Mouse (Mus musculus) megakaryocyte, embryonic 14.5 days (primary cell): ENCODE measurements around the gene Wdr35. TPM values are rescaled to one million over a fixed set of nuclear protein-coding genes. Genes with fewer than 3 reads are reported as not detected.
"Not testable (repeated sequence)": the region's sequence is repeated elsewhere in the genome, so short reads cannot be mapped to it uniquely, and the experiment has no call there.

Experiments
- H3K27me3 ChIP-seq: replicated peaks from 2 replicates; pipeline ENCODE3; 2012; ENCODE audit warnings: inconsistent platforms
- H3K36me3 ChIP-seq: replicated peaks from 2 replicates; pipeline ENCODE3; 2012; ENCODE audit warnings: low read length, inconsistent platforms, mixed read lengths
- H3K4me1 ChIP-seq: 2 replicates; pipeline ENCODE4 v1.6.1; 2012; ENCODE audit warnings: inconsistent platforms
- H3K4me3 ChIP-seq: replicated peaks from 2 replicates; pipeline ENCODE3; 2012; ENCODE audit warnings: moderate library complexity, mild to moderate bottlenecking, inconsistent platforms
- H3K9me3 ChIP-seq: 2 replicates; pipeline ENCODE4 v1.6.1; 2012; ENCODE audit warnings: inconsistent platforms
- FLI1 ChIP-seq: IDR thresholded peaks from 2 replicates; pipeline ENCODE4 v1.6.1; 2012; ENCODE audit warnings: low read length, inconsistent platforms, mixed read lengths
- GATA1 ChIP-seq: IDR thresholded peaks from 3 replicates; pipeline ENCODE4 v1.6.1; 2012; ENCODE audit warnings: mixed read lengths, low read length, inconsistent platforms, borderline replicate concordance
- polyA plus RNA-seq: library from polyadenylated mRNA; stranded (reverse); fragments of >175 nt; gene quantifications from 2 replicates; pipeline ENCODE4 v1.2.3, GENCODE M21; 2012; ENCODE audit warnings: low replicate concordance; ENCODE audit not compliant: insufficient read depth

Gene Wdr35
- 0.08 TPM in 1 of 2 replicates, not detected in the other for polyA plus RNA-seq

DNA sequence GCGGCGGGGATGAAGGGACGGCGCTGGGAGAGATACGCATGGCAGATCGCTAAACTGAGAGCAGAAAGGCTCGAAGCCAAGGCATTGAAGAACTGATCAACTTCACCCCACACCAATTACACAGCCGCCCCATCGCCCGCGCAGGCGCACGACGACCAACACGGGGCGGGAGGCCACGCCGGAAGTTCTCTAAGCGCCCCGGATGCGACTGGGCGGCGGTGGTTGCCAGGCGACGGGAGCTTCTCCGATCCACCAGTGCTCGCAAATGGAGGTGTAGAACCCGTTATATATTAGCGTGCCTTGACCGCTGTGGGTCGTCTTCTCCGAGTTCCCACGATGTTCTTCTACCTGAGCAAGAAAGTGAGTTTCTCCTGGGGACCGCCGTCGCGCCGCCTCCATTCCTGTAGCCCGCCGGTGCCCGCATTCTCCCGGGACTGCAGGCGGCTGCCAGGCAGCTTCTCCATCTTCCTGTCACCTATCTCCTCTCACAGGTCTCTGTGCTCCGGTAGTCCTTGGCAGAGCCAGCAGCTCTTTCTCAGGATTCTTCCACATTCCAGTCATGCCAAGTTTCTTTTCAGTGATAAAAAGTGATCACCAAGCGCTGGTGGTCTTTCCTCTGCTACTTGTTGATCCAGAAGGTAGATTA lies at the start of gene Wdr35:
Gene Wdr35 (plus strand): TSS at position 73 of the 646 bp plus-strand sequence.
- H3K9me3 ChIP-seq: peaks cover 4% of the 10 kb centered on the region
- peaks cover 19% of the 10 kb centered on the region for H3K4me1 ChIP-seq
- TF ChIP-seq FLI1 (no peak), GATA1 (no peak)
- H3K4me3 ChIP-seq: peak within 1 kb of the TSS; percentile 94
- peaks cover 38% of the 10 kb centered on the region for H3K27me3 ChIP-seq
- no peaks in the 10 kb centered on the region for H3K36me3 ChIP-seq

DNA sequence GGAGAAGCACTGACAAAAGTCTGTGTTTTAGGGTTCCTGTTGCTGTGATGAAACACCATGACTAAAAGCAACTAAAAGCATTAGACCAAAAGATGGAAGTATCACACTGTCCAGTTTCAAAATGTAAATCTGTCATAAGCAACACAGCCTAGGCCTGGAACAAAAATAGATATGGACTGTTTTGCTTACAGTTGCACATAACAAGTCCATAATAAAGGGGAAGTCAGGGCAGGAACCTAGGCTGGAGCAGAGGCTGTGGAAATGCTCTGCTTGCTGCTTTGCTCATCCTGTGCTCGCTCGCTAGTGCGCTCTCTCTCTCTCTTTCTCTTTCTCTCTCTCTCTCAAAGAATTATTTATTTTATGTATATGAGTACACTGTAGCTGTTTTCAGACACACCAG lies 46.0 kb upstream of the Wdr35 start:
- Histone ChIP-seq H3K9me3 (no peaks in the 10 kb centered on the region), H3K4me1 (peaks cover 68% of the 10 kb centered on the region), H3K4me3 (peak overlapping the region; percentile 70), H3K27me3 (no peaks in the 10 kb centered on the region), H3K36me3 (peaks cover 73% of the 10 kb centered on the region)
- TF ChIP-seq FLI1 (no peak), GATA1 (no peak)

DNA sequence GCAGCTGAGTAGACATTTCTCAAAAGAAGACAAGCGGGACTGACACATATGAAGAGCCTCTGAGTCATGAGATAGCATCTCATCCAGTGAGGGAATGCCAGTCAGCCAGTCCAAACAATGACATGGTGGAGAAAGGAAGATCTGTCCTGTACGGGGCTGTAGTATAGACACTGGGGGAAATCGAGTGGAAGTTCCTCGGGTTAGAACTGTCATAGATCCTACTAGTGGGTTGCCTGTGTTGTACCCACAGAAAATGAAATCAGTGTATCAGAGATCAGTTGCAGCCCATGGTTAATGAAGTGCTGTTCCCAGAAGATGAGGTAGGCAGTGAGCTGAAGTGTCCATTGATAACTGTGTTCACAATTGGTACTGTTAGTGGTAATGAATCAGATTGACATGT lies 44.9 kb upstream of the Wdr35 start:
- Histone ChIP-seq H3K9me3 (no peaks in the 10 kb centered on the region), H3K36me3 (peaks cover 84% of the 10 kb centered on the region), H3K4me1 (peaks cover 72% of the 10 kb centered on the region), H3K27me3 (no peaks in the 10 kb centered on the region), H3K4me3 (no peak overlapping the region)
- TF ChIP-seq GATA1: no peak
- no peak for TF ChIP-seq FLI1

DNA sequence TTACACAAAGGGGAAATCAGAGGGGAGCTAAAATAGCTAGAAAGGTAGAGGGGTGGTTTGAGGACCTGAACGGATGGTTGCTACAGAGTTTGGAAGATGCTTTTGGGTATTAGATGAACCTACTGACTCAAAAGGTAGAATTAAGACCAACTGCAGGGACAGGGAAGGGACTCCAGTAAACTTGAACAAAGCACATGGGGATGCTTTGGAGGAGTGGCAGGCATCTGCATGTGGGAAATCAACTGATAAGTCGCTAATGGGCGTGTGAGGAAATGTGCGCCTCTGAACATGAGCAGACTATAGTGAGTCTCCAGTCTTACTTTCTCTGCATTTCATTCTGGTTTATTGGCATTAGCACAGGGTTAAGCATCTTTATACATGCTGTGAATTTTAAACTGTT lies 42.6 kb upstream of the Wdr35 start:
- Histone ChIP-seq H3K36me3 (peaks cover 85% of the 10 kb centered on the region), H3K4me3 (peak overlapping the region; percentile 11), H3K27me3 (no peaks in the 10 kb centered on the region), H3K4me1 (peaks cover 54% of the 10 kb centered on the region), H3K9me3 (no peaks in the 10 kb centered on the region)
- TF ChIP-seq FLI1 (no peak), GATA1 (no peak)

DNA sequence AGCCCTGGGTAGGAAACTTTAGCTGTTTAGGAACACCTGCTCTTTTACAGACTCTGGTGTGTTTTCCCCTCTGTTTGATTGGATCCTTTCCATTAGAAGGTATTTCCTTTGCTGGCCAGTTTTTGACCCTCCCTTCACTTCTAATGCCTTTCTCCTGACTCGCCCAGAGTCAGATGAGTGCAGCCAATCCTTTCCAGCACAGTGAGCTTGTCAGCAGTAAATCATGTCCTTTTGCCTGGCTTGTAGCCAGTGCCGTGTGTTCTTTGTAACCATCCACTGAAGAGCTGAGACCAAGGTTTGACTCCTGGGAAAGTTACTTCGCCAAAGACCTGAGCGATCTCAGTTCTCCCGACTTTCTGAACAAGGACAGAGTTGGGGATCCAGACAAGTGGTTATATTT lies 38.3 kb upstream of the Wdr35 start:
- Histone ChIP-seq H3K4me1 (peaks cover 24% of the 10 kb centered on the region), H3K36me3 (peaks cover 89% of the 10 kb centered on the region), H3K9me3 (no peaks in the 10 kb centered on the region), H3K27me3 (no peaks in the 10 kb centered on the region), H3K4me3 (no peak overlapping the region)
- no peak for TF ChIP-seq FLI1
- no peak for TF ChIP-seq GATA1

DNA sequence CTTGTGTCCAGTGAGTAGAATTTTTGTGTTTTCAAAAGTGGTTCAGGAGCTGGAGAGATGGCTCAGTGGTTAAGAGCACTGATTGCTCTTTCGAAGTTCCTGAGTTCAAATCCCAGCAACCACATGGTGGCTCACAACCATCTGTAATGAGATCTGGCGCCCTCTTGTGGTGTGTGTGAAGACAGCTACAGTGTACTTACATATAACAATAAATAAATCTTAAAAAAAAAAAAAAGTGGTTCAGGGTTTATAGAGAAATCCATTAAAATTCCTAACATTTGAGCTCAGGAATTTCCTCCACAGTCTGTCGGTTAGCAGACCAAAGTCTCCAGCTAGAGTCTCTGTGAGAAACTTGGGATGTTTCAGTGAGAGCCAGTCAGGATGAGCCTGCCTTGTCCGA lies 37.5 kb upstream of the Wdr35 start:
- not testable (repeated sequence) for H3K27me3 ChIP-seq, H3K9me3 ChIP-seq, H3K4me3 ChIP-seq
- H3K36me3 ChIP-seq: peaks cover 81% of the 10 kb centered on the region
- peaks cover 20% of the 10 kb centered on the region for H3K4me1 ChIP-seq

DNA sequence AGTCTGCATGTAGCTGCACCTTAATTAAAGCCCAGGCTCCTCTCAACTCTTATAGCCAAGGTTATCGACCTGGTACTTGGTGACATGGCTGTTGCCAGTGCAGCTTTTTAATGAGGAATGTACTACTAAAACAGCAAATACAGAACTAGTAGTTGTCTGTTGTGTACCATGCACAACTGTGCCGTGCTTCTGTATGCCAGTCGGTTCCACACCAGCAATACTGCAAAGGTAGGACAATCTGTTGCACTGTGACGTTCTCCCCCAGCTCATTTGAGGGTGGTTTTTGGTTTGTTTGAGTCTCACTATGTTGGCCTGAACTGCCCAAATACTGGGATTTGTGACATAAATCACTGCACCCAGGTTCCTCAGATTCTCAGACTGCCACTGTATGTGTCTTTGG lies 34.2 kb upstream of the Wdr35 start:
- H3K36me3 ChIP-seq: peaks cover 51% of the 10 kb centered on the region
- H3K27me3 ChIP-seq: no peaks in the 10 kb centered on the region
- H3K4me3 ChIP-seq: no peak overlapping the region
- H3K9me3 ChIP-seq: no peaks in the 10 kb centered on the region
- peaks cover 22% of the 10 kb centered on the region for H3K4me1 ChIP-seq
- no peak for TF ChIP-seq GATA1

DNA sequence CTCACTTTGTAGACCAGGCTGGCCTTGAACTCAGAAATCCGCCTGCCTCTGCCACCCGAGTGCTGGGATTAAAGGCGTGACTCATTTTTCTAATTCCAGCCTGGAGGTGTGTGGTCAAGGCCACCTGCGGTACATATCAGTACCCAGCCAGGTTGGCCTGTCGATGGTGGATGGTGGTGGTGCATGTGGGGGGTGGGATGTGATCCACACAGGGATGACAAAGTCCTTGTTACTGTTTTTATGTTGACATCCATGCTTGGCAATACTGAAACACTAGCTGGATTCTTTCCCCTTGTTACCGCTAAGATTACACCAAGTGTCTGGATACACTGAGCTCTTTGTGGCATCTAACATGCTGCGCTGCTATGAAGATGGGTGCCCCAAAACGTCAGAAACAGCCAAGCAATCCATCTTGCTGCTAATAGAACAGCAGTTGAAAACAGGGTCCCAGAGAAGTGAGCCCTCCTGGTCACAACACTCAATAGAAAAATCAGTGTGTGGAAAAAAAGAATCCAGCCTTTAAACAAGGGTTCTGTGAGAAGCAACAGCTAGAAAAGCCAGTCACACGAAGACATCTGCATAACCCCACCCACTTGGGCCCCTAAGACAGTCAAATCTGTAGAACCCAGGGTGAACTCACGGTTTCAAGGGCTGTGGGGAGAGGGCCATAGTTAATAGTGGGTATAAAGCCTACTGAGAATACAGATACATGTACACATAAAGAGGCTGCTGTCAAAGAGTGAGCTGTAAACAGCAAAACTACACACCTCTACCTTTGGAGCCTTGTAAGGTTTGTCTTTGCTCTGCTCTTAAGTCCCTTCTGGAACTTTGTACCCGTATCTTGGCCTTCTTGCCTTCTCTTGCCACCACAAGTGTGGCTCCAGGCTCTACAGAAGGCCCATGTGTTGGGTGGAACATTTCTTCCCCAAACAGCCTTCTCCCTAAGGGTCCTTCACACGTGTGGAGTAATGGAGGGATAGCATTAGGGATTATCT lies 33.4 kb upstream of the Wdr35 start:
- no peaks in the 10 kb centered on the region for H3K9me3 ChIP-seq
- TF ChIP-seq GATA1 (no peak), FLI1 (no peak)
- H3K4me1 ChIP-seq: peaks cover 23% of the 10 kb centered on the region
- H3K4me3 ChIP-seq: no peak overlapping the region
- H3K36me3 ChIP-seq: peaks cover 43% of the 10 kb centered on the region
- peaks cover under 1% of the 10 kb centered on the region for H3K27me3 ChIP-seq

DNA sequence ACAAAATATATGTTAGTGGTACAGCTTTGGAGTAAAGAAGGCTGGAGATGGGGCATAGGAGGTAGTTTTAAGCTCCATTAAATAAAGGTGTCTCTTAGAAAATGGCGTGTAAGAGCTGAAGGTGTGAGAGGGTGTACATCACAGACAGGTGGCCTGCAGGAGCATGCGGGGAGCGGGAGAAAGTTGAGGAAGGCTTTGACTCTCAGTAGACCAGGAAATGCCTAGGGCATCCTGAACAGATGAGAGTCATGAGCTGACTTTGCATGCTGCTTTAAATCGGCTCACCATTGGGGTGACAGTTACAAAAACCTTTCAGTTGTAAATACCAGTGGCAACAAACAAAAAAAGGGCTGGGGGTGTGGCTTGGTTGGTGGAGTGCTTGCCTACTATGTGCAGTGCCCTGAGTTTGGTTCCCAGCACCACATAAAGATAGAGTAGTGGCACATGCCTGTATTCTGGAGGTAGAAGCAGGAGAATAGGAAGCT lies 32.5 kb upstream of the Wdr35 start:
- Histone ChIP-seq H3K9me3 (no peaks in the 10 kb centered on the region), H3K27me3 (peaks cover 9% of the 10 kb centered on the region), H3K36me3 (peaks cover 34% of the 10 kb centered on the region), H3K4me1 (peaks cover 29% of the 10 kb centered on the region), H3K4me3 (no peak overlapping the region)
- no peak for TF ChIP-seq FLI1
- TF ChIP-seq GATA1: no peak

DNA sequence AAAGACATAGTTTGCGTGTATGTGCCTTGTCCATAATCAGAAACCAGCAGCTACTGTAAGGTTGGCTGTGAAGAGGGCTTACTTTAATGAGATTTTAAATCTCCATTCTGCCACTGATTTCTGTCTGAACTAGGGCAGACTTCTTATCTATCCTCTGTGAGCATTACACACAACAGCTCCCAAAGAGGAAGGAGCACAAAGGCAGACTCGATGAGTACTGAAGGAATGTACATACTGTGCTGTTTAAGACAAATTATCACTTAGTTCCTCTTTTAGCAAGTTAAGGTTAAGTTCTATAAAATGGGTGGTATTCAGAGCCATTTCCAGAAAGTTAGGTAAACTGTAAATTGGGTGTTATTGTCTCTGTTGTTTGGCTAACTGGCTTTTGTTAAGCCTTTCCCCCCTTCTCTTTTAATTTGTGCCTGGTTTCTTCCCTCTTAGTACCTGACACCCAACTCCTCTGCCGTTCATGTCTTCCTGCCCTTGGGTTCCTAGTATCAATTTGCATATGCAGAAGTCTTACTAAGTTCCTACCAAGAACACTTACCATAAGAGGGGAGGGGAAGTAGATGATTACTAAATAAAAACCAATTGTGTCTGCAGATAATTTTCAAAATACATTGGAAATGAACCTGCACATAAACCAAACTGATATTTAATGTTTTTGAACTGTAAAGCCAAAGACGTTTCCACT lies 31.8 kb upstream of the Wdr35 start:
- TF ChIP-seq FLI1: no peak
- TF ChIP-seq GATA1: no peak
- Histone ChIP-seq H3K9me3 (no peaks in the 10 kb centered on the region), H3K4me1 (peaks cover 30% of the 10 kb centered on the region)

More for the DNA sequence above, 31.8 kb upstream of the Wdr35 start:
- peaks cover 27% of the 10 kb centered on the region for H3K36me3 ChIP-seq
- H3K27me3 ChIP-seq: peaks cover 16% of the 10 kb centered on the region
- no peak overlapping the region for H3K4me3 ChIP-seq
